In the genomic region with DNA sequence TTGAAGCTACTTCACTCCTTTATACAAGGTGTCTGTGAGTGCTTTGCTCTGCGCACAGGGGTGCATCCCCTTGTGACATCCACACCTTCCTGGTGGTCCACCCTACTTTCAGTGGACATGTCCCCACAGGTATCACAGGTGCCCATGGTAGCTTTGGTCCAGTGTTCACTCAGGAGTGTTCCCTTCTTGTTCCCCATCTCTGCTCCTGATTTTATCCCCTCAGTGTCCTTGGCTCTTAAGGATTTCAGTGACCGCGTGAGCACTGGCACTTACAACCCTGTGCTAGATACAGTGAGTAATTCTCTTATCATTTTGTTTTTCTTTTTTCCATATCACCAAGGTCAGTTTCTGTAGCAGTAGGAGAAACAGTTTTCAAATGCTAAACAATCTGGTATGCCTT, we compare ENCODE assay signal across 23 mouse cellular contexts.
"Had no signal": no experiment of that assay in that cellular context is flagged by ENCODE, and none has a peak within 500 bp of the region (broad histone marks: within the 10 kb centered on the region; RNA-seq: fewer than 3 reads in every experiment).

No protein-coding gene starts in this region.

- H3K27me3 ChIP-seq: heart, embryonic 13.5 days; heart, embryonic 15.5 days; hindbrain, embryonic 13.5 days; hindbrain, embryonic 15.5 days; limb, embryonic 13.5 days; limb, embryonic 15.5 days; liver, embryonic 12.5 days had no signal

- H3K4me1 ChIP-seq: heart, embryonic 15.5 days; hindbrain, embryonic 13.5 days; hindbrain, embryonic 15.5 days; limb, embryonic 13.5 days; limb, embryonic 15.5 days; liver, embryonic 12.5 days had no signal

- H3K27ac ChIP-seq: gastrocnemius, adult 2 months; heart, adult 2 months; heart, embryonic 13.5 days; heart, embryonic 15.5 days; hindbrain, embryonic 13.5 days; hindbrain, embryonic 15.5 days; hindbrain, postnatal 0 days; limb, embryonic 13.5 days; limb, embryonic 15.5 days; liver, embryonic 12.5 days; liver, embryonic 14.5 days had no signal

- DNase-seq: gastrocnemius, adult 2 months; gastrocnemius, postnatal 10 days; gastrocnemius, postnatal 36 days; heart, adult 11 months; heart, adult 2 months; heart, postnatal 14 days; heart, postnatal 36 days; kidney, adult 11 months; kidney, adult 2 months; kidney, postnatal 10 days; kidney, postnatal 25 days; layer of hippocampus, adult 9-11 months; layer of hippocampus, postnatal 36 days; left cerebral cortex, postnatal 4 days had no signal

- H3K4me3 ChIP-seq: gastrocnemius, adult 2 months; heart, adult 2 months; heart, embryonic 13.5 days; heart, embryonic 15.5 days; hindbrain, embryonic 13.5 days; hindbrain, embryonic 15.5 days; limb, embryonic 13.5 days; limb, embryonic 15.5 days; liver, embryonic 12.5 days had no signal
